Mouse (Mus musculus) liver, adult 2 months (tissue): Measurements from ENCODE around the gene Camsap3.

ENCODE experiments used
- CTCF ChIP-seq: fragments of 200-500 bp; IDR thresholded peaks from 2 replicates; pipeline ENCODE4 v1.5.1; 2011; ENCODE audit warnings: low read depth, low read length, control low read depth
- POLR2A ChIP-seq: fragments of 200-500 bp; IDR thresholded peaks from 2 replicates; pipeline ENCODE4 v1.6.1; 2011; ENCODE audit warnings: low read length, control low read depth; ENCODE audit not compliant: insufficient read depth; ENCODE audit errors: extremely low read depth

- TF ChIP-seq POLR2A (no peak), CTCF (no peak)
Measured at GRCm38 (mm10) chr8:3656725-3657381, 69.8 kb downstream of the Camsap3 start.
